Mouse (Mus musculus) thymus, postnatal 4 days (tissue): ENCODE data around the gene 1600002K03Rik.

Experiments used
- DNase-seq: peaks from one replicate; pipeline ENCODE4 v3.0.0; 2021

Gene 1600002K03Rik

DNA sequence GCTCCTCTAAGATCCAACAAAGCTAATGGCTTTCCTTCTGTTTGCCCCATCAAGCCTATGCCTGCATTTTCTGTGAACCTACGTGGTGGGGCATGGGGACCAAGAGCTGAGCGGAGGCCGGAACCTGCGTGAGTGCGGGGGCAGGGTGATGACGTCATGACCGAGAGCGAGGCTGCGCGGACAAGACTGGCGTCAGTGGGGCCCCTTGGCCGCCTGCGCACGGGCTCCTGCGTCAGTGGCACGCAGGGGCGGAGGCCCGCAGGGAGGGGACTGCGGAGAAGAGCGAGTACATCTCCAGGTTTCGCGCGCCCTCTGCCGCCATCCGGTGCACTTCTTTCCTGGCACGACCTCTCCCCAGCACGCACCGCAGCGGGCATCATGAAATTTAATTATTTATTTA, 31.5 kb upstream of the 1600002K03Rik start:
- DNase-seq = peak; percentile 97

DNA sequence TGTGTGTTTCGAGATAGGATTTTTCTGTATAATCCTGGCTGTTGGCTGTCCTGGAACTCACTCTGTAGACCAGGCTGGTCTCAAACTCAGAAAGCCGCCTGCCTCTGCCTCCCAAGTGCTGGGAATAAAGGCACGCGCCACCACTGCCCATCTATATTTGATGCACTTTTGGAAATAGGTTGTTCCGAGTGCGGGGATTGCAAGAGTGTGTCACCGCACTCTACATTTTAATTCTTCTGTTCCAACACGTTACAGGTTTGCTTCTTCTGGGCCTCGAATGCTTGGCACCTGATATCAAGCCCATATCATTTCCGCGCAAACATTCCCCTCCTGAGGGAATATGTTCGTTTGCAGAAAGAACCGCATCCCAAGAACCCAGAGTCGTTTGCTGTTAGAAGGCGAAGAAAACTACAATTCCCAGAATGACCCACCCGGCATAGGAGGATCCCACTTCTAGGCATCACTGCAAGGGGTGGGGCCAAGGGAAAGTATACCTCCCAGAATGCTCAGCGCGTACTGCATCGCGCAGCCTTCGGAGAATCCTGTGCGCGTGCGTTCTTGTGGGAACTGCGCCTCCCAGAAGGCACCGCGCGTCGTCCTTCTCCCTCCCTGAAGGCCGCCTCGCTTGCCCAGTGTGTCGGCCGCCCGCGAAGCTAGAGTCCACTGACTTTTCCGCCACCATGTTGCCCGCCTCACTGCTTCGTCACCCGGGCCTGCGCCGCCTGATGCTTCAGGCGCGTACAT, 30.8 kb upstream of the 1600002K03Rik start:
- peak; percentile 90 for DNase-seq

DNA sequence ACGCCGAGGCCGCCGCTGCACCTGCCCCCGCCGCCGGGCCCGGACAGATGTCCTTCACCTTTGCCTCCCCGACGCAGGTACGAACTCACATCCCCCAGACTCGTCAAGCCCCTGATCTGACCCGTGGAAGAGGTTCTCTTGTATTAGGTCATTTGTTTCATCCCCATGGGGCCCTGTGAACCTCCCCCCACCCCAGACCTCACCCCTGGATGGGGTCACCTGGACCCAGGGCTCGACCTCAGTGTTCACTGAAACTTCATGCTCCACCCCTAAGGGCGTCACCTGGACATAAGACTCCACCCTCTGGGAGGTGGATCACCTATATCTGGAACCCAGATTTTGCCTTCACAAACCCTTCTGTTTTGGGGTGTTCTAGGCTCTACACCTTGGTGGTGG, 30.2 kb upstream of the 1600002K03Rik start:
- no peak for DNase-seq

DNA sequence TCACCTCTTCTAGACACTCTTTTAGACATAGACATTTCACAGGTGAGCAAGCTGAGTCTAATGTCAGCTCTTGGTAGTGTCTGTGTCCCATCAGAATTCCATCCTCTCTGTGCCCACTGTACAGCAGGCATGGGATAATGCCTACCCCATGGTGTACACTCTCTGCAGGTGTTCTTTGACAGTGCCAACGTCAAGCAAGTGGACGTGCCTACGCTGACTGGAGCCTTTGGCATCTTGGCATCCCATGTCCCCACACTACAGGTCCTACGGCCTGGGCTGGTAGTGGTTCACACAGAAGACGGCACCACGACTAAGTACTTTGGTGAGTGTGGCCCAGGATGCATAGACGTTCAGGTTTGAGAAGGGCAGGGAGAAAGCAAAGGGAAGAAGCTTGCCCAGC, 29.1 kb upstream of the 1600002K03Rik start:
- peak; percentile 19 for DNase-seq

DNA sequence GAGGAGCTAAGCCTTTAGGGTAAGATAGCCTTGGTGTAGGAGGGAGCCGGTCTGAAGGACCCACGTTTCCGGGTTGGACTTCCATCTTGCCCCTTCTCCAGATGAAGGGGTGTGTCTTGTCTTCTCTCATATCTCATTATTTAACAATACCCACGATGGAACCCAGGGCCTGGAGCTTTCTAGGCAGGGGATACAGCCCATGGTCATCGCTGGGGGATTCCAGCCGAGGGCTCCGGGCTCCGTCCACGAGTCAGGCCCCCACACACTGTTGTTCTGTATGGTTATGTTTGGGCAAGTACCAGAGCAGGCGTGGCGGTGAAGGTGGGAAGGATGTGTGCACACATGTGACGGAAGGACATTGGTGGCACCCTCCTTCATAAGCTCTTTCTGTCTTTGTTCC, 28.6 kb upstream of the 1600002K03Rik start:
- DNase-seq = peak; percentile 27

DNA sequence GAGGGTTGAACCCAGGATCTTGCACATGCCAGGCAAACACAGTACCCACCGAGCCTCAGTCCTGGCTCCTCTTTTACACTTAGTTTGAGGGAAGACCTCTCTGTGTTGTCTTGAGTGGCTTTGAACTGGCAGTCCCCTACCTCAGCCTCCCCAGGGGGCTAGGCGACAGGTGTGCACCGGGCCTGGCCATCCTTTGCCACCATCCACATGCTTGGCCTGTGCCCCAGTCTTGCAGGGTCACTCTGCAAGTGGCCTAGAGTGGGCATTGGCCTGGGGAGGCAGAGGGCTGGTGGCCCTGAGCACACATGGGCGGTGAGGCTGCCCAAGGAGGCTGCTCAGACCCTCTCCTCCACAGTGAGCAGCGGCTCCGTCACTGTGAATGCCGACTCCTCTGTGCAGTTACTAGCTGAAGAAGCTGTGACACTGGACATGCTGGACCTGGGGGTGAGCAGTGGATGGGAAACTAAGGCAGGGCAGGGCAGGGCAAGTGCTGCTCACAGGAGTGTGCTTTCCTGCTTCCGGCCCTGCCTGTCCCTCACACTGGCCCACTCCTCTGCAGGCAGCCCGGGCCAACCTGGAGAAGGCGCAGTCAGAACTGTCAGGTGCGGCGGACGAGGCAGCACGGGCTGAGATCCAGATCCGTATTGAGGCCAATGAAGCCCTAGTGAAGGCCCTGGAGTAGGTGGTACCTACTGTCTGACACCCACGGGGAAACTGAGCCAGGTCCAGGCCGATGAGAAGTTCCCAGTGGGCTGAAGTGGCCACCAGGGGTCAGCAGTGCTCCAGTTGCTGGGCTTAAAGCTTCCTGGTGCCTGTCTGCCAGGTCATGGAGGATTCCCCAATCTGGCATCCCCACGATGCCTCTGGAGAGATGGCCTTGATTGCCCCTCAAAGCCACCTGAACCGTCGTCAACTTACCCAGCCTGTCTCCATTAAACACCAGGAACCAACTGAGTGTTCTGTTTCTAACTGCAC, 27.6 kb upstream of the 1600002K03Rik start:
- DNase-seq = peak; percentile 88

DNA sequence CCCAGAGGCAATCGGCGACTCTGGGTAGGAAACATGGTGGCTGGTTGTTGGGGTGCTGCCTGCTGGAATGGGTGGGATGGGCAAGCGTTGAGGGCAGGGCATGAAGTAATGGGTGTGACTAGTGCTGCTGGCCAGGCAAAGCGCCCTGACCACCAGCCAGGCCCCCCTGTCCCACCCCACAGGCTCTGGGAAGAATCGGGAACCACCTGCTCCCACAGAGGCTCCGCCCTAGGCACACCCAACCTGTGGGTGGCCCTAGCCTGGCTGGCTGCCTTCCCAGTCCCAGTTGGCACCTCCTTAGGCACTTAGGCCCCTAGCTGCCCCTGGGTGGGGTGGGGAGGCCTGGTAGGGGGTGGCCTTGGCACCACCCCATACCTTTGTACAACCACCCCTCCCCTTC, 26.8 kb upstream of the 1600002K03Rik start:
- DNase-seq = peak; percentile 39

DNA sequence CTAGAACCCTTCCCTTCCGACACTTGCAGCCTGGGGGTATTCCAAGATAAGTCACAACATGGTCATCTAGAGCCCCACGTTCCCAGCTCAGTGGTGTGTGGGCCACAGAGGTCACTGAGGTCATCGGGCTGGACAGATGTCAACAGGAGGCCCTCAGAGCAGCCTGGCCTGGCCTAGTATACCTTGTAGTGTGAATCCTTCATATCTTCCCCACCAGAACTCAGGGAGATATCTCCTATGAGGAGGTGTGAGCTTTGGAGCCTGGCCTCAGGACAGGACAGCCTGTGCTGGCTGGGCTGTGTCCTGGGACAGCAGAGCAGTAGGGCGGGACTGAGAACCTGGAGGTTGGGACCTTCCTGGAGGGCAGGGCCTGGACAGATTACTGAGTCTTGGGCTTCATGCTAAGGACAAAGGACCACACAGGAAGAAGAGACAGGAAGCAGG, 26.2 kb upstream of the 1600002K03Rik start:
- DNase-seq = peak; percentile 19

DNA sequence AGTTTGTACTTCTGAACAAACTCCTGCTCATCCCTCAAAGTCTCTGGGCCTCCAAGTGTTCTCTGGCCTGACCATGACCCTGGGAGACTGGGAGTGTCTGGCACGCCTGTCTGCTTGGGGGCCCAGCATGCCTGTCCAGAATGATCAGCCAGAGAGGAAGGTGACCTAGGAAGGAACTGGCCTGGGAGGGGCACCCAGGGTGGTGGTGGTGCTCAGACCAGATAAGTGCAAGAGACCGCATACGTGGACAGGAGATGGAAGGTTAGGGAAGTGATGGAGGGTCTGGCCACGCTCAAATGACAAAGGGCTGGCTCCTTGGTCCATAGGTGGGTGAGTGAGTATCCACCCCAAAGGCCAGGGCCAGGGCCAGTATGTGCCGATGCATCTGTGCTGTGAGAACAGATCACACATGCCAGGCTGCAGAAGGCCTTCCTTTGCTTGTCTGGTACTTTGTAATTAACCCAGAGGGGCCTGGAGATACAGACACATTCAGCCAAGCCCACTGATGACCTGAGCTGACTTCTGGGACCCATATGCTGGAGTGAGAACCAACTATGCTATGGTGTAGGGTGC, 25.5 kb upstream of the 1600002K03Rik start:
- peak; percentile 21 for DNase-seq

DNA sequence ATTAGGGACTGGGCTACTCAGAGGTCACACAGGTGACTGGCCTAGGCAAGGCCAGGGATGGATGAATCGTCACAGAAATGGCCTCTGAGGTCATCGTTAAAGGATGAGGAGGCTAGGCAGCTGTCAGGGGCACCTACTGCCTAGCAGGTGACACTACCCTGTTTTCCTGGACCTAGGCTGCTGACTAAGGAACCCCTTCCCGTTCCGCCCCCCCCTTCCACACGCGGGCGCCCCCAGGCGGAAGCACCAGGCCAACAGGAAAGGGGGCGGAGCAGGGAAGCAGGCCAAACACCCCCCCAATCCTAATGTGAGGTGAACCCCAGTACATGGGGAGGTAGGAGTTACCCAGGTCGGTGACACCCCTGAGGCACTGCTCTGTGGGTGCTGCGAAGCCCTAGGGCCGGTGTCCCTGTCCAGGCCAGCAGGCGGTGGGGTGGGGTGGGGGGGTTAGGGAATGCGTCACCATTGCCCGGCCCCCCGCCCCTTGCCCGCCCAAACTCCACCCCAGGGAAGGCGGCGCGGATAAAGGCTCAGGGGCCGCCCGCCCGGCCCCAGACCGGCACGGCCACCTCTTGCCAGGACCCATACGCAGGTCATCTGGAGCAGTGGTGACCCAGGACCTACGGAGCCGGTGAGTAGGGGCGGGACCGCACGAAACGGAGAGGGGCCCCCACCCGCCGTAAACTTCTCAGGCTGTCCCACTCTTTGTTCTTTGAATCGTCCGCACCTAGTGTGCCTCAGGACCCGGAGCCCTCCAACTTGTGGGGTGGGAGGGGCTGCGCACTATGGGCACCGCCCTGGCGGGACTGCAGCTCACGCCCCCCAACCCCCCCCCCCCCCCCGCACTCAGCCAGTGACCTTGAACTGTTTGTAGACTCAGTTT, 24.8 kb upstream of the 1600002K03Rik start, which contains the start of gene Midn:
TSS of gene Midn (plus strand) at position 554 of the 883 bp plus-strand sequence.
- peak; percentile 81 for DNase-seq

DNA sequence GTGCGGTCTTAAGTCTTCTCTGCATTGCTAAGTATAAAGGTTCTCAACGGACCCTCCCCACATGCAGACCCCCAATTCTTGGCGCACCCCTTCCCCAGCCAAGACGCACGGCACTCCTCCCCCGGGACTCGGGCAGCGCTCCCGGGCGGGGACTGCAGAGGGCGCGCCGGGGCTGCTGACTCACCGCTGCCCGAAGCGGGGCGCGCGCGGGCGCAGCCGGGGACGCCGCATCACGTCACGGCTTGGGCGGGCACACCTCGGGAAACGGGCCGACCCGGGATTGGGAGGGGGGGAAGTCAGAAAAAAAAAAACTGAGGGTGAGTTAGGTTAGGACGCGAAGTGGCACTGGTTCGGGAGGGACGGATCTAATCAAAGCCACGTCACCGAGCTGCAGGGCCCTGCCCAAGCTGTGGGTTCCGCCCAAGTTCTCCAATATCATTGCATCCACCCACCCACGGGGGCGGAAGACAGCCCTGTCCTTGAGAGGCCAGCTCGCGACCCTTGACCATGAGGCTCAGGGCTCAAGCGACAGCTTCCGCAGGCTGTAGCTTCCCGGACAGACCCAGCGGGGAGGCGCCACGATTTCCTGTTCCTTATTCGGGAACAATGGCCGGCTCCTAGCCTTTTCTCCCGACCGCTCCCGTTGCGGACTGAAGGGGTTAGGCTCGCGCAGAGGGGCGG, 24.0 kb upstream of the 1600002K03Rik start:
- DNase-seq = peak; percentile 98

DNA sequence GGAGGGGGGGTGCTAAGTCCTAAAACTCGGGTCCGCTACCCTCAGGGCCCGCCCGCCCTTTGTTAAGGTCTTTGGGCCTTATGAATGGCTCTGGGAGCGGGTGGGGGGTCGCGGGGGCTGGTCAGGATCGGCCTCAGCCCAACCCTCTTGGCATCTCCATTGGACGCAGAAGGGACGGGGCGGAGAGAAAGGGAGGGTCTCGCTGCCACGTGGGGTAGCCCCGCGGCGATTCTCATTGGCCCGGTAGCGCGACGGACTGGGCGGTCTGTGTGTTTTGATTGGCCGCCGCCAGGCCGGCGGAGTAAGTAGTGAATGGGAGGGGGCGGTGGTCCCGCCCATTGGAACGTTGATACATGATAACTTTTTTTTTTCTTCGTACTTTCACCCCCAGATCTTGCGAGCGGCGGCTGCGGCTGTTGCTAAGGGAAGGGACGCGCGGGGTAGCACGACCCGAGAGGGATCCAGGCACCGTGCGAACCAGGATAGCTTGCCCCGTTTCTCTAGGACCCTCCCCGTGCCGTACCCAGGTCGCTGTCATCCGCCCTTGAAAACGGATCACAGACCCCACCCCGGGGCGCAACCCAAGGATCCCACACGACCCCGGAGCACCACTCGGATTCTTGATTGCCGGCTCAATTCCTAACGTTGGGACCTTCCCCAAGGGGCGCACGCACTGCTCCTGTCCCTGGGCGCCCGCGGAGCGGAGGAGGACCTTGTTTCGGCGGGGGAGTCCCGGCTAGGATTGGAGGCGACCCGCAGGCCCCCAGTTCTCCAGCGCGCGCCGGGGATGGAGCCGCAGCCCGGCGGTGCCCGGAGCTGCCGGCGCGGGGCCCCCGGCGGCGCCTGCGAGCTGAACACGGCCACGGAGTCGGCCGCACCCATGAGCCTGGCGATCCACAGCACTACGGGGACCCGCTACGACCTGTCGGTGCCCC, 23.2 kb upstream of the 1600002K03Rik start:
- DNase-seq = peak; percentile 96

DNA sequence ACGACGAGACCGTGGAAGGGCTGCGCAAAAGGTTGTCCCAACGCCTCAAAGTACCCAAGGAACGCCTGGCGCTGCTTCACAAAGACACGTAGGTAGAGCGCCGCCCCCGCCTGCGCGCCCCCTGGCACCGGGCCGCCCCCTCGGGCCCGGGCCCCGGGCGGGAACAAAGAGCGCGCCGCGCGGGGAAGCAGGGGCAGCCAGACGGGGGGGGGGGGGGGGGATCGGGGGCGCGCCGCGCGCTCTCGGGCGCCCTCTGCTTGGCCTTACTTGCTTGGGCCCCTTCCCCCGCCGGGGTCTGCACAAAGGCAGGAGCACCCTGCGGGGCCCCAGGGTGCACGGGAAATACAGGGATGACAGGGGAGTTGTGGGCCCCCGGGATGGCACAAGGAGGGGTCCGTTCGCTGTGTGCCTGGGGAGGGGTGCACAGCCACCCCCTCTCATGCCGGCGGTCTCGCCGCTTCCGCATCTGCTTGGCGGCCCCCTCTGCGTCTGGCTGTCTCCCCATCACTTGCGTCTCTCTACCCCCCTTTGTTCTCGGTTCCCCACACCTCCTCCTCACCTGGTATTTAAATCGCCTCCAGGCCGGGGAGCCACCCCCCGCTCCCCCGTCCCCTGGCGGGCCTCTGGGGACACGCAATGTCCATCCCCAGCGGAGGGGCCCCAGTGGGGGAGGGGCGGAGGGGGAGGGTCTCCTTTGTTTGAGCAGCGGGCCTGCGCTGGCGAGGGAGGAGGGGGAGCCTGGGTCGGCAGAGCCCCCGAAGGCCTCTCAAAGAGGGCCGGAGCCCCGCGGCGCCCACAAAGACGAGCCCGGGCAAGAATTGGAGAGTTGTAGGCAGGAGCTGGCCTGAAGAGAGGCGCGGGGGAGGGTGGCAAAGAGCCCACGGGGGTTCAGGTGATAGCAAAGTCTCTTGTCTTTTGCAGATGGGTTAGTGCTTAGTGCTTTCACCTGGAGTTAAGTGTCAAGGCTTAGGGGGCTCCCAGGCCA, 22.2 kb upstream of the 1600002K03Rik start:
- peak; percentile 91 for DNase-seq

DNA sequence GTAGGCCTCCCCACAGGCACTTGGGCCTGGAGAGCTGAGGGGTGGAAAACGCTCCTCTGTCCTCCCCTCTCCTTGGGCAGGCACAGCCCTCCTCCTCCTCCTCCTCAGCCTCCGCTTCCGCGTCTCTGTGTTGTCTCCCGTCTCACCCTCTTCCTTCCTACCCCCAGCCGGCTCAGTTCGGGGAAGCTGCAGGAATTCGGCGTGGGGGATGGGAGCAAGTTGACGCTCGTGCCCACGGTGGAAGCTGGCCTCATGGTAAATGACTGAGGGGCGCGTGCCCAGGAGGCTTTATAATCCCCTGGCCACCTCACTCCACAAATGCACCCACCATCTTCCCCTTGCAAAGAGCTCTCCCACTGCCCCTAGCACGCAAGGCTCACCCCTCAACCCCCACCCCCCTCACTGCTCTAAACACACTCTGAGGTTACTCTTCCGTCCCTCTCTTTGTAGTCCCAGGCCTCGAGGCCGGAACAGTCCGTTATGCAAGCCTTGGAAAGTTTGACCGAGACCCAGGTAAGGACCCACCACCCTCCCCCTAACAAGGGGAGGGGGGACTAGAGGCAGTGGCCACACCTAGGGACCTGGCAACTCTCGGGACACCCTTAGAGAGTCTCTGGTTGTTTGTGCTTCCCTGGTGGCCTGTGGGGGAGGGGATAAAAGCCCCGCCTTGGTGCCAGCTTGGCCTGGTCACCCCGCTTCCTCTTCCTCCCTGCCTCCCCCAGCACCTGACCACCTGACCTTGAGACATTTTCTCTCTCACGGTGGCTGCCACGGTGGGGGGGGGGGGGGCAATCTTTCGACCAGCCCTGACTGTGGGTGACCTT, 21.3 kb upstream of the 1600002K03Rik start:
- peak; percentile 79 for DNase-seq

DNA sequence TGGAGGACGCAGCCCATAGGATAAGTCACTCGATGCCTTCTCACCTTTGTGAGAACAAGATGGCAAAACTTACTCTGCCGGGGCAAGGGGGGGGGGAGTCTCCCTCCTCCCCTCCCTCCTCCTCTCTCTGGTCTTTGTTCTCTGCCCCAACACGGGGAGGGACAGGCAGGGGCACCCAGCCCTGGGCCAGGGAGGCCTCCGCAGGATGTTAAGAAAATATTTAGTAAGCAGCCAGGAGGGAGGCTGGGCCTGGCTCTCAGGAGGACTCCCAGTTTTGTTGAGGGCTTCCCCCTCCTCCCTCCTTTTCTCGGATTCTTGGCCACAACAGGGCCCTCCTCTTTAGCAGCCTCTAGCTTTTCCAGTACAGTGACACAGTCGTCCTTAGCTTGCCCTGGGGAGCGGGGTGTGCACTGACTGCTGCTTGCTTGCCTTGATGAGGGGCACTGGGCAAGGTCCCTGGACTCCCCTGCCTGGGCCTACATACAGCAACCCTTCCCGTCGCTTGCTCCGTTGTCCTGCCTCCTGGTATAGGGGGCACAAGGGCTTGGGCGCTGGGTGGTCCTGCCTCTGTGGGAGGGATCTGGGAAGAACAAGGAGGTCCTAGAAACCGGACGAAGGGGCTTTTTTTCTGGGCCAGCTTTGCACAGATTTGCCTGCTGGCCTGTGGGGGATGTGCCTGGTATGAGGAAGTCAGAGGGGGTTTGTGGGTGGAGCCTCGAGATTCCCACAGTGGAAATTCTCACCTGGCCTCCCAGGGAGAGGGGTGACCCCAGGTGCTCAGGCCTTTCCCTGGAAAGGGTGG, 20.5 kb upstream of the 1600002K03Rik start:
- peak; percentile 57 for DNase-seq

DNA sequence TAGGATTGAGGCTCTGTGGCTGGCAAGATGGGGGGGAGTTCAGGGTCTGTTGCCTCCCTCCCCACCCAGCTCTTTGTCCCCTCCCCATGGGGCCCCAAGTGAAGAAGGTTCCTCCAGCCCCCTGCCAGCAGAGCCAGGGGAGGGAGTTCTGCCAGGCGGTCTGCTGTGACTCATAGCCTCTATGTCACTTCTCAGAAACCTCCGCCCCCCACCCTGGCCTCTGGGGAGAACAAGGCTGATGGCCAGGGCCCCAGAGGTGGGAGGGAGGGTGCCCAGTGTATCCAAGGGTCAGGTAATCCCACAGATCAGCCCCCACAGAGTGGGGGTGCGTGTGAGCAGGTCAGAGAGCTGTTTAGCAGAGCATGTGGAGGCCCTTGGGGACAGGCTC, 19.9 kb upstream of the 1600002K03Rik start:
- DNase-seq = peak; percentile 56

DNA sequence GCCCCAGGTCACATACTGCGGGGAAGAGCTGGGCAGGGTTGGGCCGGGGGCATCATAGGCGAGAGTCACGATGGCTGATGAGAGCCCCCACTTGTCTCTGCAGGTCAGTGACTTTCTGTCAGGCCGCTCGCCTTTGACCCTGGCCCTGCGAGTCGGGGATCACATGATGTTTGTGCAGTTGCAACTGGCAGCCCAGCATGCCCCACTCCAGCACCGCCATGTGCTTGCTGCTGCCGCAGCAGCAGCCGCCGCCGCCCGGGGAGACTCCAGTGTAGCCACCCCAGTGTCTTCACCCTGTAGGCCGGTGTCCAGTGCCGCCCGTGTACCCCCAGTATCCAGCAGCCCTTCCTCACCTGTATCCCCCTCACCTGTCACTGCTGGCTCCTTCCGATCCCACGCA, 19.0 kb upstream of the 1600002K03Rik start:
- DNase-seq = no peak
